Comparison of ENCODE assay signal across 24 mouse cellular contexts in genomic region chr19:28566554-28566953, GRCm38 (mm10).
A peak's percentile ranks its signal among the peaks of the same experiment; 100 is the strongest.
DNase-seq lines count a peak whose midpoint lies in the region; ATAC-seq lines count a peak whose summit lies in the region.
"Had no signal": no experiment of that assay in that cellular context is flagged by ENCODE, and none has a peak within 500 bp of the region (broad histone marks: within the 10 kb centered on the region; RNA-seq: fewer than 3 reads in every experiment).

No protein-coding gene starts in this region.

- ATAC-seq in kidney, embryonic 15.5 days (replicated peaks; ENCODE audit: low FRiP score) = no peak
- ATAC-seq: forebrain, postnatal 0 days had no signal

- peaks cover 28% of the 10 kb centered on the region for H3K4me1 ChIP-seq in kidney, embryonic 15.5 days

- H3K9me3 ChIP-seq in kidney, embryonic 15.5 days (replicated peaks) = no peaks in the 10 kb centered on the region
- H3K9me3 ChIP-seq: heart, embryonic 13.5 days; limb, embryonic 15.5 days; neural tube, embryonic 15.5 days had no signal

- WGBS in kidney, embryonic 15.5 days = 27% methylated on average over 2 of the region's 2 CpGs

- DNase-seq in kidney, postnatal 25 days = no peak
- peak; percentile 15 for DNase-seq in lung, postnatal 36 days
- DNase-seq in lung, adult 18-20 months = no peak
- DNase-seq in Muller cell, postnatal 12 days (ENCODE audit: inconsistent ontology term) = peak; percentile 55
- peak; percentile 57 for DNase-seq in retina, embryonic 14.5 days (ENCODE audit: low spot score)
- no peak for DNase-seq in gastrocnemius, postnatal 14 days
- DNase-seq in adrenal gland, postnatal 10 days = no peak
- DNase-seq: adrenal gland, adult 2 months; cerebellum, adult 8-10 months; forebrain, postnatal 0 days; gastrocnemius, postnatal 25 days; heart, adult 2 months; right cerebral cortex, postnatal 14 days; thymus, adult 2 months; thymus, postnatal 4 days had no signal

- no peak overlapping the region for H3K4me2 ChIP-seq in kidney, embryonic 15.5 days
- H3K4me2 ChIP-seq: heart, embryonic 13.5 days; hindbrain, embryonic 14.5 days; limb, embryonic 15.5 days; neural tube, embryonic 15.5 days had no signal

- 0 out of 2 replicates have a peak overlapping the region, but pooled peaks have one; percentile 9 for H3K27ac ChIP-seq in kidney, embryonic 15.5 days
- H3K27ac ChIP-seq: heart, adult 2 months; heart, embryonic 13.5 days; hindbrain, embryonic 14.5 days; left cerebral cortex, adult 2 months; limb, embryonic 15.5 days; liver, embryonic 14.5 days; neural tube, embryonic 15.5 days; stomach, postnatal 0 days had no signal

- no peak overlapping the region for H3K4me3 ChIP-seq in kidney, embryonic 15.5 days (replicated peaks)
- H3K4me3 ChIP-seq: heart, adult 2 months; heart, embryonic 13.5 days; left cerebral cortex, adult 2 months; limb, embryonic 15.5 days; neural tube, embryonic 15.5 days had no signal

- H3K36me3 ChIP-seq in kidney, embryonic 15.5 days = no peaks in the 10 kb centered on the region
- H3K36me3 ChIP-seq: heart, embryonic 13.5 days; limb, embryonic 15.5 days; neural tube, embryonic 15.5 days had no signal

- H3K27me3 ChIP-seq in kidney, embryonic 15.5 days = no peaks in the 10 kb centered on the region
- H3K27me3 ChIP-seq: CH12.LX; heart, embryonic 13.5 days; limb, embryonic 15.5 days had no signal

- no peak overlapping the region for H3K9ac ChIP-seq in kidney, embryonic 15.5 days
- H3K9ac ChIP-seq: forebrain, postnatal 0 days; heart, embryonic 13.5 days; hindbrain, embryonic 14.5 days; limb, embryonic 15.5 days; liver, embryonic 14.5 days; neural tube, embryonic 15.5 days had no signal

- intact Hi-C loops in gastrocnemius, postnatal 14 days (cut with DNase I; ENCODE audit: low total_unique reads) = no loop called here

Comparison
In these comparisons a context has a peak if more than half of its experiments do, and no peak if none do; other contexts are left out.
1. DNase-seq: peak in lung, postnatal 36 days (single experiment), Muller cell, postnatal 12 days (single experiment) and retina, embryonic 14.5 days (single experiment); none in kidney, postnatal 25 days (0 of 2), lung, adult 18-20 months (0 of 2), gastrocnemius, postnatal 14 days (single experiment) and adrenal gland, postnatal 10 days (single experiment).